Mouse (Mus musculus) myocyte (in vitro differentiated cells): Measurements from ENCODE around the gene Sun2.

Source experiments
- CEBPB ChIP-seq: IDR thresholded peaks from 2 replicates; pipeline ENCODE4 v1.6.1; 2011; ENCODE audit warnings: mild to moderate bottlenecking, moderate library complexity; ENCODE audit not compliant: poor library complexity, insufficient read depth, severe bottlenecking
- E2F4 ChIP-seq: IDR thresholded peaks from one replicate; pipeline ENCODE4 v1.6.1; 2011; ENCODE audit warnings: mild to moderate bottlenecking, control low read depth, moderate library complexity; ENCODE audit not compliant: insufficient read depth
- MAX ChIP-seq: IDR thresholded peaks from one replicate; pipeline ENCODE4 v1.6.1; 2011; ENCODE audit warnings: low read depth, mild to moderate bottlenecking, control low read depth
- POLR2A ChIP-seq: IDR thresholded peaks from one replicate; pipeline ENCODE4 v1.6.1; 2011; ENCODE audit warnings: low read depth, mild to moderate bottlenecking, control low read depth, moderate library complexity; ENCODE audit not compliant: insufficient read length
- POLR2AphosphoS2 ChIP-seq: IDR thresholded peaks from one replicate; pipeline ENCODE4 v1.6.1; 2011; ENCODE audit warnings: low read depth, control low read depth; ENCODE audit not compliant: insufficient read length
- REST ChIP-seq: IDR thresholded peaks from one replicate; pipeline ENCODE4 v1.6.1; 2011; ENCODE audit warnings: mild to moderate bottlenecking, control low read depth, moderate library complexity; ENCODE audit not compliant: insufficient read depth, insufficient read length
- TCF12 ChIP-seq: IDR thresholded peaks from one replicate; pipeline ENCODE4 v1.6.1; 2011; ENCODE audit warnings: mild to moderate bottlenecking, control low read depth; ENCODE audit not compliant: poor library complexity, insufficient read depth, severe bottlenecking
- TCF3 ChIP-seq: IDR thresholded peaks from one replicate; pipeline ENCODE4 v1.6.1; 2011; ENCODE audit warnings: low read depth, control low read depth; ENCODE audit not compliant: insufficient read length
- USF1 ChIP-seq: IDR thresholded peaks from one replicate; pipeline ENCODE4 v1.6.1; 2011; ENCODE audit warnings: low read depth, mild to moderate bottlenecking, control low read depth, moderate library complexity

GRCm38 (mm10) chr15:79697011-79697410 lies 45.3 kb downstream of the Sun2 start:
- no peak for TF ChIP-seq POLR2AphosphoS2
- no peak for TF ChIP-seq MAX
- TF ChIP-seq REST: no peak
- no peak for TF ChIP-seq POLR2A
- no peak for TF ChIP-seq CEBPB
- TF ChIP-seq USF1: no peak
- TF ChIP-seq TCF12: no peak
- TF ChIP-seq TCF3: no peak
- TF ChIP-seq E2F4: no peak
